Mouse (Mus musculus): Measurements from ENCODE around the gene Pknox1. TPM values are rescaled to one million over a fixed set of nuclear protein-coding genes. Genes with fewer than 3 reads are reported as not detected.
A peak's percentile ranks its signal among the peaks of the same experiment; 100 is the strongest.

Pknox1 gene
- total RNA-seq, 2 experiments from 2014 or later, result 14.7 to 20.0 TPM

GRCm38 (mm10) chr17:31636942-31637811 is 72.6 kb downstream of the Pknox1 start, which contains the start of gene Cbs:
TSS of gene Cbs (minus strand) at chr17:31637238.
- intact Hi-C loops (cut with DNase I), result no loop called here
- peak; percentile 62 for DNase-seq (ENCODE audit: low spot score in 2 of 2)

DNA sequence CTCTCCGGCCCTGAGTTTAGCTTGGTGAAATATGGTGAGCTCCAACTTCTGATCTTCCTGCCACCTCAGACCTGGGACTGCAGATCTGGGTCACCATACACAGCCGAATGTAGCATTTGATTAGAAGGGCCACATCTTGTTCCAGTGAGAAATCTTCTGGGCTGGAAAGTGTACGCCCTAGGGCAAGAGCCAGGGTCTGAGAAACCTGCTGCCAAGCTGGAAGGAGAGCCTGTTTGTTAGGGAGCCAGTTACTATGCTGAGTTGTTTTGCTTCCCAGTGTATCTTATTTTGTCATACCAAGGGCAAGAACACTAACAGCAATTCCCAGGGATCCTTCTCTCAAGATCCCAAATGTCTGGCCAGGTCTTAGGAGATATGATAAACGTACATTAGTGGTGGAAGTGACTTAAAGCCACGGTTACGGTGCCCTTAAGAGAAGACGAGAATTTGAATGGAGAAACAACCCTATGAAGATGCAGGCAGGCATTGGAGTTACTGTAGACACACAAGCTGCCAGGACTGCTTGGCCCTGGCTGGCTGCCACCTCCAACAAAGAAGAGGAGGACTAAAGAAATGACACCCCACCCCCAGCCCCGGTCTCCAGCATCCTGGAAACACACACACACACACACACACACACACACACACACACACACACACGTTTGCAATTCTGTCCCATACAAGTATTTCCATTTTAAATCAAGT is 73.5 kb downstream of the Pknox1 start:
- intact Hi-C loops (cut with DNase I), result no loop called here
- peak; percentile 56 to 68 for DNase-seq (ENCODE audit: low spot score in 2 of 2)

GRCm38 (mm10) chr17:31639651-31640050 is 75.1 kb downstream of the Pknox1 start:
- intact Hi-C loops (cut with DNase I), result no loop called here
- peak in 1 of 2 experiments; percentile 38 for DNase-seq (ENCODE audit: low spot score in 2 of 2)

DNA sequence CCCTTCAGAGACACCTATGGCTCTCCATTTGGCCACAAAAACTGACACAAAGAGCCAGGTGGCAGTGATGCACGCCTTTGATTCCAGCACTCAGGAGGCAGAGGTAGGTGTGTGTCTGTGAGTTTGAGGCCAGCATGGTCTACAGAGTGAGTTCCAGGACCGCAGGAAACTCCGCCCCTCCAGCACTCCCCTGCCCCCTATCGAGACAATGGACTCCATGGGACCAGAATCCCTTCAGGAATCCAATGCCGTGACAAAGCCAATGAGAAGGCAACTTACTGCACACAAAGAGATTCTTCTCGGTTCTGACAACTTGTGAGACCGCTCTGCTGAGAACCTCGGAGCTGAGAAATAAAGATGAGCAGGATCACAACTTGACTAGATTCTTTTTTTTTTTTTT is 77.8 kb downstream of the Pknox1 start:
- no peak for DNase-seq (ENCODE audit: low spot score in 2 of 2)
- intact Hi-C loops (cut with DNase I), result no loop called here

DNA sequence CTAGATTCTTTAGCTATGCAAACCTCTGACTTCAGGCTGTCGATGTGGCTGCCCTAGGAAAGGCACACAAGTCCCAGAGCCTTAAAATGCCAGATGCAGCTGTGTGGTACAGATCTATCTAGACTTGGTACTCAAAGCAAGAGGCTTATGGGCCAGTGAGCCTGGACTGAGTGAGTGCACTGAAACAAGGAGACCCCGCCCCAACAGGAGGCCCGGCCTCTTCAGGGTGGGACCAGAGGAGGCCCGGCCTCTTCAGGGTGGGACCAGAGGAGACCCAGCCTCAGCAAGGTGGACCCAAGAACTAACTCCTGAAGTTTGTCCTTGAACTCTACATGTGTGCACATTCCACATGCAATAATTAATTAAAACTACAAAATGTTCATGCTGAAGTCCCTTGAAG is 78.4 kb downstream of the Pknox1 start:
- intact Hi-C loops (cut with DNase I), result no loop called here
- DNase-seq (ENCODE audit: low spot score in 2 of 2), result no peak

DNA sequence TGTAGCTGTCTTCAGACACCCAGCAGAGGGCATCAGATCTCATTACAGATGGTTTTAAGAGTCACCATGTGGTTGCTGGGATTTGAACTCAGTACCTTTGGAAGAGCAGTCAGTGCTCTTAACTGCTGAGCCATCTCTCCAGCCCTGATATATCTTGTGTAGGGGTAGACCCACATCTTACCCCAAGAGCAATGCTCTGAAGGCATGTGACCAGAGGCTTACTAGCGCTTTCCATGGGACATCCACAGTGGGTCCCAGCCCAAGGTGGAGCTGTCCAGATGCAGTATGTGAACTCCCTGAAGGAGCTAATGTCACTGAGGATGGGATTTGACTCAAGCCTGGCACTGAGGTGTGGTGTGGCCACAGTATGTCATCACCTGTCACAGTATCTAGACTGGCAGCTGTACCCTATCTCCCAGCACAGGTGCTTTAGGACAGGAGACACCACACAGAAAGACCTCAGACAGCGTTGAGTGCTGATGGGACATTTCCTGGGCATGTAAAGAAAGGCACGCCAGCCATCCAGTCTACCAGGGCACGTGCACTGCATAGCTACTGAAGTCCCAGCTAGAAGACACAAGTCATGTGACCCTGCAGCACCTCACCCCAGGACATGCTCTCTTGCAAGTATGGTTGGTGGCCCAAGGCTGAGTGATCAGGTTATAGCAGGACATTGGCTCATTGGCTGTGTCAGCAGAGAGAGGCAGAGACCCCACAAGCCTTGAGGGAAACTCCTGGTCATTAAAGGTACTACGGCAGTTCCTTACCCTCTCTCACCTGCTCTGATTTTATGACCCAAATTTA is 81.9 kb downstream of the Pknox1 start:
- DNase-seq (ENCODE audit: low spot score in 2 of 2), result no peak
- intact Hi-C loops (cut with DNase I), result no loop called here

DNA sequence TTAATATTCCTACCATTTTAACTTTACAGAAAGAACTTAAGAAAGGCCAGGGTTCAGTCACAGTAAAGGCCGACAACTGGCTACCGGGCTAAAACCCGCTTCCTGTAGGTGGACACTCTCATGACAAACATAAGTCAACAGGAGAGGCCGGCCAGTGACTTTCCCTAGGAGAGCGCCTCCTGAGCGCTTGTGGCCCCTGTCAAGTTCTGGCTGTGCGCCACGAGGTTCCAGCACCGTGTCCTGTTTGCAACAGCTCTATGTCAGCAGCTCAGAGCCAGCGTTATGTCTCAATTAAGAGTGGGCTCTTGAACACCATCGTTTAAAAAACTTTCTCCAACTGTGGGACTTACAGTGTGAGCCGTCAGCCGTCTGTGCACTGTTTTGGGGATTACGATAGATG is 87.6 kb downstream of the Pknox1 start:
- intact Hi-C loops (cut with DNase I), result no loop called here
- DNase-seq (ENCODE audit: low spot score in 2 of 2), result no peak

DNA sequence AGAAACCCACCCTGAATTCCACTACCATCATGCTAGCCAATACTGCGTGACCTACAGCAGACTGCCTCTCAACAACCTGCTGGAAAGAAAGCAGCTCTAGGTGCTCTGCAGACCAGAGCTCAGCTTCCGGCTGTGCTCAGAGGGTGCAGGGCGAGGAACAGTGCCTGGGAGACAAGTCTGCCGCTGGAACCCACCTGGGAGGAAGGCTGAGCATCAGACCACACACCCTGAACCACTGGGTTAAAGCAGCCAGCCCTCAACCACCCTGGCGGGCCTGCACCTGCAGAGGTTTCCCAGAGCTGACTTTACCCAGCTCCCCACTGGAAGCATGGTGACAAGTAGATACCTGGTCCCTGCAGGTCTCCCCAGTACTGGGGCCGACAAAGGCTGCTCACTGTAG is 88.7 kb downstream of the Pknox1 start:
- intact Hi-C loops (cut with DNase I), result no loop called here
- DNase-seq (ENCODE audit: low spot score in 2 of 2), result no peak

GRCm38 (mm10) chr17:31655366-31655765 is 90.8 kb downstream of the Pknox1 start:
- intact Hi-C loops (cut with DNase I), result loop anchor here (5.0 kb wide), 1 partner anchor 143 kb away; no protein-coding TSS in a partner anchor
- DNase-seq (ENCODE audit: low spot score in 2 of 2), result no peak

DNA sequence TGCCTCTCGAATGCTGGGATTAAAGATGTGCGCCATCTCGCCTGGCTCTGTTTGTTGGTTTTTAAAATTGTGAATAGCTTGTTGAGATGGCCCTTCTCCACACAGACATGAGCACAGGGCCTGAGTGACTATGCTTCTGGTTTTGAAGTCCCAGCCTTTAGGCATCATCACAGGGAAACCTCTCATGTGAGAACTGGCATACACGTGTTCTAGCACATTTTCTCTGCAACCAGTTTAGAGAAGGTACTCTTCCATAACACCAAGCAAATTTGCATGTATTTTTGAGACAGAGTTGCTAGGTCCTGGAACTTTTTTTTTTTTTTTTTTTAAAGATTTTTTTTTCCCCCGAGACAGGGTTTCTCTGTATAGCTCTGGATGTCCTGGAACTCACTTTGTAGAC is 92.1 kb downstream of the Pknox1 start:
- intact Hi-C loops (cut with DNase I), result loop anchor here (5.0 kb wide), 1 partner anchor 144 kb away; no protein-coding TSS in a partner anchor

More for the DNA sequence above, 92.1 kb downstream of the Pknox1 start:
- DNase-seq (ENCODE audit: low spot score in 2 of 2), result no peak

Small RNA genes within 50 kb of the gene (microRNA-seq; reads per million reads assigned to microRNA genes)
- gene Gm24970, result 0 to 0.25 reads per million in 2 experiments

Other genes with a start within 250 kb of the Pknox1 start
- 10 to 100 TPM; 23.5 to 24.8 TPM for gene Pde9a, start 178.5 kb upstream of the Pknox1 start, total RNA-seq (2021)
- gene Wdr4, start 44.8 kb upstream of the Pknox1 start, total RNA-seq (2021), result 10 to 100 TPM; 25.4 to 25.6 TPM
- 100 to 1,000 TPM; 265 to 268 TPM for gene Ndufv3, start 44.6 kb upstream of the Pknox1 start, total RNA-seq (2021)
- gene Cbs, start 72.5 kb downstream of the Pknox1 start, total RNA-seq (2021), result 10 to 100 TPM; 34.5 to 46.9 TPM
- gene U2af1, start 94.2 kb downstream of the Pknox1 start, total RNA-seq (2021), result 100 to 1,000 TPM; 107 to 119 TPM
- not detected for gene Cryaa, start 113.1 kb downstream of the Pknox1 start, total RNA-seq (2021)